Comparison of ENCODE assay signal across 16 mouse cellular contexts in genomic region chr11:86745634-86746404, GRCm38 (mm10). TPM values are rescaled to one million over a fixed set of nuclear protein-coding genes. Genes with fewer than 3 reads are reported as not detected.
DNase-seq lines count a peak whose midpoint lies in the region; ATAC-seq and TF ChIP-seq lines count a peak whose summit lies in the region.
"Had no signal": no experiment of that assay in that cellular context is flagged by ENCODE, and none has a peak within 500 bp of the region (broad histone marks: within the 10 kb centered on the region; RNA-seq: fewer than 3 reads in every experiment).

No protein-coding gene starts in this region.

- WGBS in heart, embryonic 12.5 days = 68% methylated on average over 3 of the region's 3 CpGs
- 52% methylated on average over 3 of the region's 3 CpGs for WGBS in liver, embryonic 16.5 days (ENCODE audit: insufficient replicate concordance)

- DNase-seq in heart, postnatal 4 days = no peak
- peak; percentile 47 for DNase-seq in 416B (ENCODE audit: low read depth)
- DNase-seq in MEL (ENCODE audit: low read depth, low spot score) = no peak
- DNase-seq in urinary bladder, postnatal 4 days (ENCODE audit: low spot score in 2 of 2) = no peak
- DNase-seq in gastrocnemius, postnatal 36 days = no peak
- DNase-seq: adrenal gland, postnatal 36 days; cerebellum, adult 18-20 months; gastrocnemius, postnatal 10 days; thymus, postnatal 25 days had no signal

- TF ChIP-seq EP300 in MEL (IDR thresholded peaks at IDR 0.05; ENCODE audit: low read depth in 1 of 2, low read length in 2 of 2) = no peak

- TF ChIP-seq RAD21 in MEL (IDR thresholded peaks at IDR 0.05; ENCODE audit: low read depth, low read length) = no peak

- ATAC-seq in heart, embryonic 12.5 days (ENCODE audit: insufficient number of reproducible peaks, low FRiP score) = no peak
- no peak for ATAC-seq in liver, embryonic 16.5 days (ENCODE audit: low read depth)
- ATAC-seq: hindbrain, embryonic 16.5 days had no signal

- H3K4me3 ChIP-seq in heart, embryonic 12.5 days = no peak overlapping the region
- no peak overlapping the region for H3K4me3 ChIP-seq in MEL (ENCODE audit: control insufficient read depth in 1 of 2, insufficient read depth in 1 of 2, low read depth in 2 of 2, low read length in 2 of 2)
- H3K4me3 ChIP-seq in liver, embryonic 16.5 days (ENCODE audit: low read depth, low read length) = no peak overlapping the region
- H3K4me3 ChIP-seq: forebrain, embryonic 12.5 days; lung, embryonic 15.5 days; midbrain, embryonic 12.5 days; neural tube, embryonic 12.5 days had no signal

- H3K27me3 ChIP-seq in heart, embryonic 12.5 days (replicated peaks) = no peaks in the 10 kb centered on the region
- no peaks in the 10 kb centered on the region for H3K27me3 ChIP-seq in MEL (ENCODE audit: control insufficient read depth in 1 of 2, insufficient read depth in 2 of 2, low read length in 2 of 2)
- H3K27me3 ChIP-seq in liver, embryonic 16.5 days (ENCODE audit: control insufficient read depth, insufficient read depth, low read depth, low read length) = no peaks in the 10 kb centered on the region
- H3K27me3 ChIP-seq: forebrain, embryonic 12.5 days; lung, embryonic 15.5 days; midbrain, embryonic 12.5 days; neural tube, embryonic 12.5 days had no signal

- no peak overlapping the region; the same call in 1 of the 2 replicates for H3K4me2 ChIP-seq in heart, embryonic 12.5 days
- peak overlapping the region; percentile 38; the same call in 1 of the 2 replicates for H3K4me2 ChIP-seq in liver, embryonic 16.5 days (ENCODE audit: low read depth, low read length)
- H3K4me2 ChIP-seq: forebrain, embryonic 12.5 days; lung, embryonic 15.5 days; midbrain, embryonic 12.5 days; neural tube, embryonic 12.5 days had no signal

- no peak for TF ChIP-seq CTCF in MEL (IDR thresholded peaks at IDR 0.05 in 2 of 3, conservative IDR thresholded peaks at IDR 0.05 in 1 of 3; ENCODE audit: control insufficient read depth in 1 of 3, insufficient read depth in 1 of 3, low read depth in 2 of 3, low read length in 3 of 3, poor library complexity in 1 of 3, severe bottlenecking in 1 of 3)

- no peaks in the 10 kb centered on the region for H3K9me3 ChIP-seq in heart, embryonic 12.5 days (replicated peaks)
- H3K9me3 ChIP-seq in MEL (replicated peaks; ENCODE audit: insufficient read depth, low read length) = no peaks in the 10 kb centered on the region
- no peaks in the 10 kb centered on the region for H3K9me3 ChIP-seq in liver, embryonic 16.5 days (replicated peaks; ENCODE audit: control insufficient read depth, low read length)
- H3K9me3 ChIP-seq: forebrain, embryonic 12.5 days; lung, embryonic 15.5 days; midbrain, embryonic 12.5 days; neural tube, embryonic 12.5 days had no signal

- H3K36me3 ChIP-seq in heart, embryonic 12.5 days = no peaks in the 10 kb centered on the region
- H3K36me3 ChIP-seq in MEL (ENCODE audit: control insufficient read depth in 1 of 2, insufficient read depth in 2 of 2, low read length in 2 of 2) = peaks cover 16 to 79% of the 10 kb centered on the region in 2 experiments
- H3K36me3 ChIP-seq in liver, embryonic 16.5 days (ENCODE audit: control insufficient read depth, insufficient read depth) = no peaks in the 10 kb centered on the region
- H3K36me3 ChIP-seq: forebrain, embryonic 12.5 days; lung, embryonic 15.5 days; midbrain, embryonic 12.5 days; neural tube, embryonic 12.5 days had no signal

- no peak for TF ChIP-seq POLR2A in MEL (IDR thresholded peaks at IDR 0.05; ENCODE audit: control insufficient read depth in 1 of 2, insufficient read depth in 1 of 2, low read depth in 1 of 2, low read length in 2 of 2, poor library complexity in 1 of 2)

- intact Hi-C loops in gastrocnemius, postnatal 36 days (cut with DNase I) = no loop called here

- peaks cover 73% of the 10 kb centered on the region for H3K79me2 ChIP-seq in MEL (ENCODE audit: control insufficient read depth, insufficient read depth, low read length, poor library complexity)

- peak overlapping the region; percentile 28; the same call in 1 of the 2 replicates for H3K27ac ChIP-seq in heart, embryonic 12.5 days (ENCODE audit: poor library complexity, severe bottlenecking)
- H3K27ac ChIP-seq in MEL (ENCODE audit: control insufficient read depth, low read depth, low read length) = no peak overlapping the region
- H3K27ac ChIP-seq in liver, embryonic 16.5 days (ENCODE audit: low read length) = peak overlapping the region; percentile 81
- H3K27ac ChIP-seq: forebrain, embryonic 12.5 days; lung, embryonic 15.5 days; midbrain, embryonic 12.5 days; neural tube, embryonic 12.5 days had no signal

- H3K4me1 ChIP-seq in heart, embryonic 12.5 days (replicated peaks) = peaks cover 43% of the 10 kb centered on the region
- peaks cover 30 to 58% of the 10 kb centered on the region in 2 experiments for H3K4me1 ChIP-seq in MEL (ENCODE audit: control insufficient read depth in 1 of 2, insufficient read depth in 2 of 2, low read length in 2 of 2)
- peaks cover 62% of the 10 kb centered on the region for H3K4me1 ChIP-seq in liver, embryonic 16.5 days (ENCODE audit: control insufficient read depth, low read depth, low read length)

- 0 out of 2 replicates have a peak overlapping the region, but pooled peaks have one; percentile 31 for H3K9ac ChIP-seq in heart, embryonic 12.5 days
- no peak overlapping the region for H3K9ac ChIP-seq in MEL (ENCODE audit: control insufficient read depth, low read depth, low read length, poor library complexity, severe bottlenecking)
- no peak overlapping the region for H3K9ac ChIP-seq in liver, embryonic 16.5 days (ENCODE audit: low read depth, low read length)
- H3K9ac ChIP-seq: forebrain, embryonic 12.5 days; lung, embryonic 15.5 days; midbrain, embryonic 12.5 days; neural tube, embryonic 12.5 days had no signal

TF ChIP-seq in MEL, 35 proteins besides CTCF, POLR2A, EP300 and RAD21:
- no peak for TF ChIP-seq MAZ (IDR thresholded peaks at IDR 0.05; ENCODE audit: low read depth, low read length)
- peak; percentile 94 for TF ChIP-seq MAFK (IDR thresholded peaks at IDR 0.05; ENCODE audit: borderline replicate concordance, low read depth, low read length)

RNA-seq across cellular contexts. Expression of gene Cltc, which starts 11.5 kb away (rescaled TPM):
- polyA plus RNA-seq in heart, embryonic 12.5 days (2016; fragmentation: Nextera tagmentation; extraction: Ambion mirVana) = 194 and 206 TPM in 2 replicates
- 100 to 1,000 TPM; 266 to 273 TPM for total RNA-seq in heart, postnatal 4 days (2021)
- total RNA-seq in MEL (2012; rRNA removed) = 205 and 269 TPM in 2 replicates
- polyA plus RNA-seq in MEL (2012; ENCODE audit: insufficient read depth in 1 of 2, insufficient read length in 2 of 2, low read depth in 1 of 2, low replicate concordance in 2 of 2, missing spikeins in 1 of 2) = 100 to 1,000 TPM; 149 to 300 TPM
- 87.5 and 96.5 TPM in 2 replicates for polyA plus RNA-seq in liver, embryonic 16.5 days (2015; fragmentation: Nextera tagmentation; extraction: Ambion mirVana)
- 100 to 1,000 TPM in 1 of 2 experiments, 10 to 100 TPM in 1; 94.8 to 111 TPM for total RNA-seq in gastrocnemius, postnatal 36 days (2021)
